Mouse (Mus musculus) hindbrain, embryonic 14.5 days (tissue): ENCODE data around the gene Ddah2. TPM values are rescaled to one million over a fixed set of nuclear protein-coding genes. Genes with fewer than 3 reads are reported as not detected.
"Not testable (repeated sequence)": the region's sequence is repeated elsewhere in the genome, so short reads cannot be mapped to it uniquely, and the experiment has no call there.

ENCODE experiments used
- ATAC-seq: fragments of 200-750 bp; cut with Nextera tagmentation; 2 replicates; pipeline ENCODE4 v1.8.0; 2017; ENCODE audit warnings: moderate number of reproducible peaks, mild to moderate bottlenecking, moderate TSS enrichment, moderate library complexity; ENCODE audit not compliant: low FRiP score
- DNase-seq: peaks from one replicate; pipeline ENCODE4 v3.0.0-alpha.2; 2015; ENCODE audit warnings: low spot score
- H3K27ac ChIP-seq: fragments of 300-500 bp; sonication (generic); 2 replicates; pipeline ENCODE4 v1.5.1; 2014; ENCODE audit warnings: mild to moderate bottlenecking, moderate library complexity
- H3K27me3 ChIP-seq: fragments of 300-500 bp; sonication (generic); 2 replicates; pipeline ENCODE4 v1.6.1; 2014; ENCODE audit warnings: mild to moderate bottlenecking, low read length, mixed read lengths; ENCODE audit not compliant: control insufficient read depth, insufficient read depth
- H3K36me3 ChIP-seq: fragments of 300-500 bp; sonication (generic); replicated peaks from 2 replicates; pipeline ENCODE4 v1.6.1; 2014; ENCODE audit not compliant: control insufficient read depth, insufficient read depth
- H3K4me1 ChIP-seq: fragments of 300-500 bp; sonication (generic); replicated peaks from 2 replicates; pipeline ENCODE4 v1.6.1; 2014; ENCODE audit warnings: antibody characterized with exemption, low read length, mixed read lengths; ENCODE audit not compliant: control insufficient read depth, insufficient read depth
- H3K4me2 ChIP-seq: fragments of 300-500 bp; sonication (generic); replicated peaks from 2 replicates; pipeline ENCODE4 v1.6.1; 2014; ENCODE audit warnings: mild to moderate bottlenecking, moderate library complexity
- H3K4me3 ChIP-seq: fragments of 300-500 bp; sonication (generic); replicated peaks from 2 replicates; pipeline ENCODE4 v1.5.1; 2014; ENCODE audit warnings: mild to moderate bottlenecking, low read length
- H3K9ac ChIP-seq: fragments of 300-500 bp; sonication (generic); 2 replicates; pipeline ENCODE4 v1.6.1; 2014
- H3K9me3 ChIP-seq: fragments of 300-500 bp; sonication (generic); 2 replicates; pipeline ENCODE4 v1.6.1; 2016; ENCODE audit warnings: low read length; ENCODE audit not compliant: control insufficient read depth
- WGBS: fragments of 180-500 bp; shearing (Covaris S2); extraction: QIAGEN DNeasy Blood & Tissue Kit; methylation state at CpG from one replicate; pipeline ENCODE4 v1.1.7; 2014; 5-methylcytosine and 5-hydroxymethylcytosine counted together
- polyA plus RNA-seq: library from polyadenylated mRNA; unstranded; fragments of >200 nt; fragmentation: Nextera tagmentation; extraction: Ambion mirVana; gene quantifications from 2 replicates; pipeline ENCODE4 v1.2.1, GENCODE M21; 2014

Gene Ddah2
- polyA plus RNA-seq, 1 experiment from 2014 or later = 295 TPM

DNA sequence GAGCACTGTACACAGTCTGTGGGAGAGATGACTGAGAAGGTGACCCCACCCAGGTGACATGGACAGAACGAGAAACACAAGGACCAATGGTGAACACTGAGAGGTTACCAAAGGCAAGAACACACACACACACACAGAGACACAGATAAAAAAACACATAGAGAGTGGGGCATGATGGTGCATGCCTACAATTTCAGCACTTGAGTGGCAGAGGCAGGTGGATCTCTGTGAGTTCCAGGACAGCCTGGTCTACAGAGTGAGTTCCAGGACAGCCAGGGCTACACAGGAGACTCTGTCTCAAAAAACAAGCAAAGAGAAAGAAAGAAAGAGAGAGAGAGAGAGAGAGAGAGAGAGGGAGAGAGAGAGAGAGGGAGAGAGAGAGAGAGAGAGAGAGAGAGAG is 25.1 kb upstream of the Ddah2 start:
- H3K36me3 ChIP-seq, H3K4me2 ChIP-seq, DNase-seq, H3K9me3 ChIP-seq, ATAC-seq, H3K4me1 ChIP-seq, H3K4me3 ChIP-seq, H3K9ac ChIP-seq, H3K27ac ChIP-seq, H3K27me3 ChIP-seq: not testable (repeated sequence)
- WGBS = 82% methylated on average over 1 of the region's 1 CpGs

DNA sequence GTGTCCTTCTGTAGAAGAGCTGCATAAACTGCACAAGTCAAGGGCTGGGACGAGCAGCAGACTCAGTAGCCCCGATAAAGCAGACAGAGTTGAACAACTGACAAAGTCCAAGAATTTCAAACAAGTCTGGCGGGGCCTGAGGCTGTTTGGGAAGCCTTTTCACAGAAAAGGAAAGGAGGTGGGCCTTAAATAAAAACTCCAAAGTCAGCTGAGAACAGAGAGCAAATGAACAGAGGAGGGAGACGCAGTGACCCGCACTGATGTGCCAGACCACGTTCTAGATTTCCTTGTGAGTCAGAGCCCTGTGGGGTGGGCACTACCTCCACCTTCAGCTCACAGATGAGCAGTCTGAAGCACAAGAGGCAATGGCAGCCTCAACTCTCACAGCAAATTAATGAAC is 23.9 kb upstream of the Ddah2 start:
- Histone ChIP-seq H3K9ac (no peak overlapping the region), H3K4me2 (no peak overlapping the region), H3K4me3 (no peak overlapping the region), H3K9me3 (no peaks in the 10 kb centered on the region), H3K27ac (no peak overlapping the region), H3K4me1 (peaks cover 1% of the 10 kb centered on the region; the same call in 1 of the 2 replicates), H3K36me3 (no peaks in the 10 kb centered on the region), H3K27me3 (no peaks in the 10 kb centered on the region)
- WGBS = 76% methylated on average over 6 of the region's 6 CpGs
- ATAC-seq = no peak
- no peak for DNase-seq

DNA sequence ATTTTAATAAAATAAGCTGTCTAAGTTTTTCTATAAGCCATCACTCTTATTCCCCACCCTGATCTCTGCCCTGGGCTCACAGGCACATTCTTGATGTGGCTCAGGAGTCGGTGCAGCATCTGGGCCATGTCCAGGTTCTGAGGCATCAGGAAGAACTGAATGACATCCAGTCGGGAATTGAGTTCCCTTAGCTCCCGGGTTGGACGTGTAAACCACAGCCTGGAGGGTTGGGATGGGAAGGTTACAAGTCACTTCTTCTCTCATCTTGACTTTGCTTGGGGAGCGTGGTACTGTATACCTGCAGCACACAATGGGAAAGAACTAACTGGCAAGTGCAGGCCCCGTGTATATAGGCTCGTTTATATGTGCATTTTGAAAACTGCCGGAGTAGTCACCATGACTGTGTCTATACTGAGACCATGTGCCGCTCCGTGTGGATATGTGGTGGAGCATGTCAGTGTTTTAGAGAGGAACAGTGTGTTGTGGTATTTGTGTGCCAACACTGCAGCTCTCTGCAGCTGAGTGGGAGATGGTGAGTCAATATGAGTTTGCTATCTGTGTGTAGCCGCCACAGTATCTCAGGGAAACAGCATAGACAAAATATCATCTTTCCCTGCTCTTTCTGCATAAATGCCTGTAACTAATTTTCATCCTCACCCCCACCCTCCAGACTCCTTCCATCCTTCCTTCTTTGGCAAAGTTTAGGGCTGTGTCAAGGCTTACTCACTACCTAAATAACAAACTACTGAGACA is 19.5 kb upstream of the Ddah2 start:
- WGBS = 84% methylated on average over 11 of the region's 11 CpGs
- no peaks in the 10 kb centered on the region for H3K9me3 ChIP-seq
- ATAC-seq = no peak

DNA sequence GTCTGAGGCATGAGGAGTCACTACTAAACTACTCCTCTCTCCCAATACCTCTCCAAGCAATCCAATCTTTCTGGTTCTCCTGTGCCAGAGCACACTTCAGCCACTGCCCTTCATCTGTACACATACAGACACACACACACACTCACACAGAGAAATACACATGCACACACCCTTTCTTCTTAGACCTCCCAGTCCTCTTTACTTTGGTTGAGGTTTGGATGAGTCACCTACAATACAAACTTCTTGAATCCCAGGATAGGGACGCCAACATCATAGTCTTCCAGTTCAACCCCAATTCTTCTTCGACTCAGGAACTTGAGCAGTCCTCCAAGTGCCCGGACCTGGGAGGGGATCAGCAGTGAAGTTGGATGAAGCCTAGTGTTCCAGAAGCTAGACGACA is 15.0 kb upstream of the Ddah2 start:
- Histone ChIP-seq H3K4me1 (peaks cover 10% of the 10 kb centered on the region), H3K9ac (no peak overlapping the region), H3K4me3 (no peak overlapping the region), H3K27me3 (no peaks in the 10 kb centered on the region), H3K36me3 (no peaks in the 10 kb centered on the region), H3K4me2 (no peak overlapping the region), H3K27ac (no peak overlapping the region), H3K9me3 (no peaks in the 10 kb centered on the region)
- DNase-seq (no peak), ATAC-seq (no peak)
- WGBS = 91% methylated on average over 4 of the region's 4 CpGs

More for the DNA sequence above, 19.5 kb upstream of the Ddah2 start:
- no peak for DNase-seq
- no peaks in the 10 kb centered on the region for H3K36me3 ChIP-seq
- H3K4me3 ChIP-seq = no peak overlapping the region
- no peak overlapping the region for H3K9ac ChIP-seq
- H3K27me3 ChIP-seq = no peaks in the 10 kb centered on the region
- H3K4me2 ChIP-seq = no peak overlapping the region
- H3K27ac ChIP-seq = no peak overlapping the region
- H3K4me1 ChIP-seq = no peaks in the 10 kb centered on the region

DNA sequence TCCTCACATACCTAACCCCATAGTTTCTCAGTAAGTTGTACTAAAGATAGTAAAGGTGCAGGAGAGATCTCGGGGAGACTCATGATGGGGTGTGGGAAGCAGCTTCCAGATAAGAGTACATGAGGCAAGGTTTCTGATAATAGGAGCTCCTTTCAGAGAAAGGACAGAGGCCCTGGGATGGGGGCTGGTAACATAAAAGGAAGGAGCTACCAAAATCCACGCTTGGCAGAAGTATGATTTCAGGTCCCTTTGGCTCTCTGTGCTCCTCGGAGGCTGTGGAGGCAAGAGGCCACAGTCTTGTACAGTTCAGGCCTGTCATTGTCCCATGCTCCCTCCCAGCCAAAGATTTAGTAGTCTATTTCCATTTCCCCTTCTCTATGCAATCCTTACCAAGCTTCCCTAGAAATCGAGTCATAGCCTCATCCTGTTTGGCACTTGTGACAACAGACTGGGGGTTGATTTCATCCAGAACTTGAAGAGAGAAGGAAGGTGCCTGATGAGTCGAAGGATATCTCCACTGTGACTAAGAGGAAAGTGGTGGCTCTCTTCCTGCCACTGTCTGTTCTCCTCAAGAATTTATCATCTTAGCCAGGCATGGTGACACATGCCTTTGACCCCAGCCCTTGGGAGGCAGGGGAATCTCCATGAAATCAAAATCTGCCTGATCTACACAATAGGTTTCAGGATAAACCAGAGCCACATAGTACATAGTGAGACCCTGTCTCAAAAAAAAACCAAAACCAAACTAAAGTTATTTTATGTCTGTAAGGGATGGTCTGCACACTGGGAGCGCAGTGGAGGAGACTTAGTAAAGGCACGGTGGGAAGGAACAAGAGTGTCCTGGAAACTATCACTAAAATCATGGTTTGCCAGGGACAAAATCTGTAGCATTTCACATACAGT is 13.7 kb upstream of the Ddah2 start:
- Histone ChIP-seq H3K4me2 (peak overlapping the region; percentile 99), H3K9ac (peak overlapping the region; percentile 84), H3K27ac (no peak overlapping the region), H3K9me3 (no peaks in the 10 kb centered on the region), H3K36me3 (no peaks in the 10 kb centered on the region), H3K4me3 (peak overlapping the region; percentile 56; the same call in 1 of the 2 replicates), H3K27me3 (no peaks in the 10 kb centered on the region), H3K4me1 (peaks cover 18% of the 10 kb centered on the region)
- ATAC-seq = no peak
- no peak for DNase-seq
- WGBS = 86% methylated on average over 7 of the region's 7 CpGs

DNA sequence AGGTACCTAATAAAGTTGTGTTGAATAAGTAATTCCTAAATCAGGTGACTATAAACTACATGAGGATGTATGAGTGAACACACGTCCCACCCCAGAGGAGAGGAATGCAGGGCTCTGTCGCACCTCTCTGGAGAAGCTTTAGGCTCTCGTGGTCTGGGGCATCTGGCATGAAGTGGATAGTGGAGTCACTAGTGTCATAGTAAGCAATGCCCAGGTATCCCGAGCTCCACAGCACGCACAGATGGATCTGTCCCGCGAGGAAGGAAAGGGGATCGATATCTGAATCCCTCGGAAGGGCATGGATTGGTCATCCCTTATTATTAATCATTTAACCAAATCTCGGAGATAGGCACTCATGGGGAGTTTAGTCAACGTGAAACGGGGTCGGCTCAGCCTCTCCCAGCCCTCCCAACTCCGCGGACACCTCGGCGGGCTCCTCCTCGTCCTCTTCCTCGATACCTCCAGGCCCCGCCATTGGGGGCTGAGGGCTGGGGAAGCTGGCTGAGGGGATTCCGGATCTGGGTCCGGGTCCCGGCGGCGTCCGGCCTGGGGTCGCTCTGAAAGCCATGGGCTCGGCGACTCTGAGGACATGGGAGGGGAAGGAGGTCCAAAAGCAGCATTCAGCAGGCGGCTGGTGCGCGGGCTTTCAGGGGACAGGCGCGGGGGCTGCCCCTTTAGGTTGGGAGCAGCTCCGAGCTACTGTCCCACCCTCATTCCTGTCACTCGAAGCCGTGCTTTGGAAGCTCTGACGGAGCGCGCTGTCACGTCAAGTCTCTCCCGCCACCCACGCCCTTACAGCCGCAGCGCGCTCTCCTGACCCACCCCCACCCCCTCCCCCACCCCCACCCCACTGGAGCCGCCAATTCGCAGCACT is 12.8 kb upstream of the Ddah2 start:
- H3K9me3 ChIP-seq = no peaks in the 10 kb centered on the region
- H3K4me1 ChIP-seq = peaks cover 19% of the 10 kb centered on the region
- peak overlapping the region; percentile 99 for H3K4me2 ChIP-seq
- peak overlapping the region; percentile 56 for H3K4me3 ChIP-seq
- H3K27ac ChIP-seq = peak overlapping the region; percentile 43; the same call in 1 of the 2 replicates
- WGBS = 6% methylated on average over 42 of the region's 48 CpGs
- no peaks in the 10 kb centered on the region for H3K36me3 ChIP-seq
- DNase-seq (no peak), ATAC-seq (peak; percentile 69; the same call in 1 of the 2 replicates)
- H3K9ac ChIP-seq = peak overlapping the region; percentile 84
- H3K27me3 ChIP-seq = no peaks in the 10 kb centered on the region

DNA sequence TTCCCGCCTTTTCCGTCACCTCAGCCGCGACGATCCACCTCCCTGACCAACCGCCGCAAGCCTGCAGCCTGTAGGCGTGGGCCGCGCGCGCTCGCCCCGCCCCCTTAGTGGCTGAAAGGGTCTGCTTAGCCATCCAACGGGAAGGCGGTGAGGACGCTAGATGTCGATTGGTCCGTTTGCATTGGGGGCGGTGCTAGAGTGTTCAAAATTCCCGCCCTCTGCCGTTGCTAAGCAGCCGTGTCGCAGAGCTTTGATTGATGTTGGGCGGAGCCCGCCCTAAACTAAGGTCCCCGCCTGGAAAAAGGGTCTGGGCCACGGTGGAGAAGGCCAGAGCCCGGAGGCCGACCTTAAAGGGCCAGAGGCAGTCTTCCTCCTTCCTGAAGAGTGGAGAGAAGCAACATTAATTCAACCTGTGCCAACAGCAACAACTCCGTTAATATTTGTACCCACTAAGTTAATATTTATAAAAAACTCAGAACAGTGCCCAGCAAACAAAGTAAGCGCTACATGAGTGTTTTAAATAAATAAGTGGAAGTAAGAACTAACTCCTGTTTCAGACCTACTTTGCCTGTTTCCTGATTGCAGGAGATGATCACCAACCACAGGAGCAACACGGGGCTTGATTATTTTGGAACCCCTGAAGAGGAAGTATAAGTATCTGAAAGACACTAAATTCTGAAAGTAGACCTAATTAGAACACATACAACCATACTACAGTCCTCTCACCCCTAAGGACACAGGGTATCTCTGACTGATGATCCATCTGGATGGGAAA is 12.0 kb upstream of the Ddah2 start, which contains the start of gene Msh5:
TSS of gene Msh5 (minus strand) at position 65 of the 775 bp plus-strand sequence.
- Histone ChIP-seq H3K9ac (peak within 1 kb of the TSS; percentile 84), H3K4me3 (peak within 1 kb of the TSS; percentile 56), H3K27me3 (no peaks in the 10 kb centered on the region), H3K4me1 (peaks cover 27% of the 10 kb centered on the region), H3K9me3 (no peaks in the 10 kb centered on the region), H3K36me3 (no peaks in the 10 kb centered on the region), H3K27ac (peak within 1 kb of the TSS; percentile 43; the same call in 1 of the 2 replicates), H3K4me2 (peak within 1 kb of the TSS; percentile 99)
- DNase-seq (peak; percentile 97), ATAC-seq (peak; percentile 98)
- 2% methylated on average over 33 of the region's 33 CpGs for WGBS

DNA sequence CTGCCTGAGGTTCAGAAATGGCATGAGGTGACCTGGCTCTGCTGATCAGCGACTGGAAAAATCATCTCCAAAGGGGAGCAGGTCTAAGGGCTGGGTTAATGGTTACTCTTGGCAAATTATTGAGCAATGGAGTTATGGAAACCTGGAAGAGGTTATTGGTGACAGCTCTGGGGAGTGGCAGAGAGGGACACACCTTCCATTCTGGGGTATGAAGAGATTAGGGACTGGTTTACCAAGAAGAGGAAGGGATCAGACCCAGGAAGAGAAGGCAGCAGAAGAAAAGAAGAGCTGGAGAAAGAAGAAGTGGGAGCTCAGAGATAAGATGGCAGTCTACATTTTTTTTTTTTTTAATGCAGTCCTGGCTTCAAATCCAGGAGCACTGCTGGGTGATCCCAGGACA is 11.1 kb upstream of the Ddah2 start:
- H3K4me1 ChIP-seq = peaks cover 27% of the 10 kb centered on the region
- DNase-seq = no peak
- H3K4me3 ChIP-seq = no peak overlapping the region
- no peak overlapping the region for H3K27ac ChIP-seq
- no peak overlapping the region for H3K9ac ChIP-seq
- H3K4me2 ChIP-seq = no peak overlapping the region
- no peak for ATAC-seq
- WGBS = 50% methylated on average over 1 of the region's 1 CpGs
- no peaks in the 10 kb centered on the region for H3K27me3 ChIP-seq
- no peaks in the 10 kb centered on the region for H3K9me3 ChIP-seq
- 0 out of 2 replicates have a peak, but pooled peaks cover under 1% of the 10 kb centered on the region for H3K36me3 ChIP-seq
